Mouse (Mus musculus): ENCODE data around the gene Nkx3-2. TPM values are rescaled to one million over a fixed set of nuclear protein-coding genes. Genes with fewer than 3 reads are reported as not detected.

Nkx3-2 gene
- not detected in 3 replicates for total RNA-seq (2017)

GRCm38 (mm10) chr5:41763731-41764721, at the start of gene Nkx3-2:
Gene Nkx3-2, minus strand, starts transcription at chr5:41764501.
- no peak for ATAC-seq (replicated peaks; ENCODE audit: insufficient number of reproducible peaks, low FRiP score, low TSS enrichment, poor library complexity, severe bottlenecking)

- ATAC-seq (replicated peaks; ENCODE audit: insufficient number of reproducible peaks, low FRiP score, low TSS enrichment, poor library complexity, severe bottlenecking): no peak
Measured at GRCm38 (mm10) chr5:41812516-41812915, 48.2 kb upstream of the Nkx3-2 start.

DNA sequence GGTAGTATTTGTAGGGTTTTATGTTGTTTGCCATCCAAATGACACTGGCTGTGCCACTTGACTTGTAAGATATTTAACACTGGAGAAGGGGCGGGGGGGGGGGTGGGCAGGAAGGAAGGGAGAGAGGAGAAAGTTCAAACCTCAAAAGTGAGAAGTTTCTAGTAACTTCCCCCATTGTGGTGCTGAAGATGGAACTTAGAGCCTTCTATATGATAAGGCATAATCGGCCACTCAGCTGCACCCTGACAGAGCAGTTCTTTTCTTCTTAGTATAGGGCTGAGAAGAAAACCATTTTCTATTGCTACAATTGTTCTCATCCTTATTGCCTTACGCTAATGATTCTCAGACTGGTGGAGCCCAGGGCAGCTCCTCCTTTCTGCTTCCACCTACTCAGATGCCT, 47.0 kb upstream of the Nkx3-2 start:
- no peak for ATAC-seq (replicated peaks; ENCODE audit: insufficient number of reproducible peaks, low FRiP score, low TSS enrichment, poor library complexity, severe bottlenecking)

- ATAC-seq (replicated peaks; ENCODE audit: insufficient number of reproducible peaks, low FRiP score, low TSS enrichment, poor library complexity, severe bottlenecking): no peak
Measured at GRCm38 (mm10) chr5:41807383-41807782, 43.1 kb upstream of the Nkx3-2 start.

DNA sequence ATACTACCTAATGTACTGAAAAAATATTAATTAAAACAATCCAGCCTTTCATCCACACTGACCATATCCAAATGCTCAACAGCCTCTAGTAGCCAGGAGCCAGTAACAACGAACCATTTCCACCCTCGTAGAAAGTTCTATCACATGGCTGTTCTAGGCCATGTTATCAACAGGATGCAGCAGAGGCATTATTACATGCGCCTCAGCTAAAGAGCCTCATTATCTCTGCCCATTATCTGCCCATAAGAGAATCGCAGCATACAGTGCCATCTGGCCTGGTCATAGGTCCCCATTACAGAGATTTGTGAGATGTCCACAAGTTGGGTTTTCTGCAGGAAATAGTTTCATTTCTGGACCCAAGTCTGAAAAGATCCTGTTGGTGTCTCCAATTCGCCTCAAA, 41.9 kb upstream of the Nkx3-2 start:
- ATAC-seq (replicated peaks; ENCODE audit: insufficient number of reproducible peaks, low FRiP score, low TSS enrichment, poor library complexity, severe bottlenecking): no peak

- no peak for ATAC-seq (replicated peaks; ENCODE audit: insufficient number of reproducible peaks, low FRiP score, low TSS enrichment, poor library complexity, severe bottlenecking)
Measured at GRCm38 (mm10) chr5:41805085-41805484, 40.8 kb upstream of the Nkx3-2 start.

DNA sequence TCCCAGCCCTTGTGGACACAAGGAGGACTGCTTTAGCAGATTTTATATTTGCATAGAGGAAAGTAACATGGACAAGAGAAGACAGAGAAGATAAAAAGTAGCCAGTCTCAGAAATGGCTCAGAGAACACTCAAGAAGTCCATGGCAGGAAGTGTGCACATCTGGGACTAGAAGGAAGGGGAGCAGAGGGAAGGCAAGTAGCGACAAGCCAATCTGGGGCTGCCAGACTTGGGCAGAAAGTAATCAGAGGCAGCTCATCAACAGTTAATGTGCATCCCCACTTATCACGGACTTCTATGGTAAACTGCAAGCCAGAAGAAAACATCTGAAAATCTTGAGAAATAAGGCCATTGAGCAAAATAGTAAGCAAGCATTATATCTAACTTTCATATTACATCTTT, 40.3 kb upstream of the Nkx3-2 start:
- ATAC-seq (replicated peaks; ENCODE audit: insufficient number of reproducible peaks, low FRiP score, low TSS enrichment, poor library complexity, severe bottlenecking): no peak

- no peak for ATAC-seq (replicated peaks; ENCODE audit: insufficient number of reproducible peaks, low FRiP score, low TSS enrichment, poor library complexity, severe bottlenecking)
Measured at GRCm38 (mm10) chr5:41801622-41802021, 37.3 kb upstream of the Nkx3-2 start.

- ATAC-seq (replicated peaks; ENCODE audit: insufficient number of reproducible peaks, low FRiP score, low TSS enrichment, poor library complexity, severe bottlenecking): no peak
Measured at GRCm38 (mm10) chr5:41794434-41794833, 30.1 kb upstream of the Nkx3-2 start.

DNA sequence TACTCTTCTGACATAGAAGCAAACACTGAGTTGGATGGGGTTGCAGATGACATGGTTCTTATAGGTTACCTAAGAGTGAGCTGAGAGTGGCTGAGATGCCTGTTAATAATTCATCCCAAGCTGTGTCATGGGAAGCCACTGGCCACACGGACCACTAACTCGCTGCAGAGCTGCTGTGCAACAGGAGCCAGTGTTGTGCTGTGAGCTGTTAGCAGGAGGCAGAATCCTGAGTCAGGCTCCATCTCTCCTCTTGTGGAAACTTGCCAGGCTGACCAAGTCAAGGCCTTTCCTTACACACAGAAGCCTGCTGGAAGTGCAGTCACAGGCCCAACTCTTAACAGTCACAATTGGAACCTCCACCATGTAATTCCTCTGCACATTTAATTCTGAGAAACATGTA, 26.2 kb upstream of the Nkx3-2 start:
- ATAC-seq (replicated peaks; ENCODE audit: insufficient number of reproducible peaks, low FRiP score, low TSS enrichment, poor library complexity, severe bottlenecking): no peak

DNA sequence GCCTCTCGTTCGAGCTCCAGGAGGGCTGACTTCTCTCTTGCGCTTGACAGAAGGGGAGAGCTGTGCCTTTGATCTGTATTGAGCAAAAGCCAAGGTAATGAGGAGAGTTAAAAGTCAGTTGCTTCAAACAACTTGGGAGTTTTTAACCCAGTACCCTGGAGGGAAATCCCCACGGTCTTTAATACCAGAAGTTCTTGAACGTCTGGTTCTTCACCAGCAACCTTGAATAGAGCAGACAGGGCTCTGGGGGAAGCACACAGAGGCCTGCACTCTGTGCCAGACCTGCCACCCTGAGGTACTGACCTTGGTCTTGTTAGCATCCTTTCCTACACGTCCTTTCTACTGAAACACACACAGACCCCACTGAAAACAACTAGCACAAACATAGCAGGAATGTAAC, 24.6 kb upstream of the Nkx3-2 start:
- no peak for ATAC-seq (replicated peaks; ENCODE audit: insufficient number of reproducible peaks, low FRiP score, low TSS enrichment, poor library complexity, severe bottlenecking)

DNA sequence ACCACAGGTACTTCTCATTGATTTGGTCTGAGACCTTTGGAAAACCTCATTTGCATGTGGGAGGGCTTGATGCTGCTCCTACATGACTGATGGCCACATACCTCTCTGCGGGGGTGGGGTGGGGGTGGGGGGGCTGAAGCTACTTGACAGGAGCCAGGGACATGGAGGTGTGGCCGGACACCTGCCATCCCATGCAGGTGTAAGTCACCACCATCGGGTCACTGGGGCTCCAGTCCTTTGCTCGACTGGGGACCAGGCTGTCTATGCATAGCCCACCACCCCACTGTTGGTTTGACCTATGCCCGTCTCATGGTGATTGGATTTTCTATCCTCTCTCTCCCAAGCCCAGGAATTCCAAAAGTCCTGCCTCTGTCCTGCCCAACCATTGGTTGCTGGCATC, 17.6 kb upstream of the Nkx3-2 start:
- ATAC-seq (replicated peaks; ENCODE audit: insufficient number of reproducible peaks, low FRiP score, low TSS enrichment, poor library complexity, severe bottlenecking): no peak

DNA sequence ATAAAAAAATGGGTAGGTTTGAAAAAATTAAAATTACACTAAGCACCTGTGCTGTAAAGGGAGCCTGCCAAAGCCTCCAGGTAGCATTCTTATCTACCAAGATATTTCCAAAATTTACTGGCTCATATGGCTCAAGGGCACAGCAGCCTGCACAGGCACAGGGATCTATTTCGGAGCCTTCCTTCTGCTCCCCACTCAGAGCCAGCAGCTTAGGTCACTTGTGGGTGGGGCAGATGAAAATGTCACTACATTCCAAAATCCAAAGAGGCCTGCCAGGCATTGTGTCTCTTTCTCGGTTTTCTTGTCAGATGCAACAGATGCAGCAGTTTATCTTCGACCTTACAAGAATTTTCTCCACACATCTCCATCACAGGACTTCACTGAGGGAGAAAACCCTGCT, 15.7 kb upstream of the Nkx3-2 start:
- no peak for ATAC-seq (replicated peaks; ENCODE audit: insufficient number of reproducible peaks, low FRiP score, low TSS enrichment, poor library complexity, severe bottlenecking)

DNA sequence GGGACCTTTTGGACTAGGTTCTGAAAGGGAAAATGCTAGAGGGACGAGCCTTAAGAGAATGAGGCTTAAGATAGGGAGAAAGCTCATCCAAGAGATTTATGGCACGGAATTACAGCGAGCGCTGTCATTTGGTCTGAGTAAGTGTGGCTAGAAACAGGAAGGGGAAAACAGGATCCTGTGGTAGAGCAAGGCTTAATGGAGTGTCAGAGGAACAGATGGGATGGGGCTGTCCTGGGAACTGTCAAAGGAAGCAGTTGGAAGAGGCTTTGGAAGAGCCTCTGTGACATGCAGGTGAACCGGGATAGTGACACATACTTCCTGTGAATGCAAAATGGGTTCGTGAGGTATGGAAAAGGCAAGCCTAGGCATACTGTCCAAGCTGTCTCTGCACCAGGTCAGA, 11.4 kb upstream of the Nkx3-2 start:
- no peak for ATAC-seq (replicated peaks; ENCODE audit: insufficient number of reproducible peaks, low FRiP score, low TSS enrichment, poor library complexity, severe bottlenecking)

- no peak for ATAC-seq (replicated peaks; ENCODE audit: insufficient number of reproducible peaks, low FRiP score, low TSS enrichment, poor library complexity, severe bottlenecking)
Measured at GRCm38 (mm10) chr5:41775273-41775672, 11.0 kb upstream of the Nkx3-2 start.

- peak; percentile 92 for ATAC-seq (replicated peaks; ENCODE audit: insufficient number of reproducible peaks, low FRiP score, low TSS enrichment, poor library complexity, severe bottlenecking)
Measured at GRCm38 (mm10) chr5:41768382-41769040, 4.2 kb upstream of the Nkx3-2 start.

DNA sequence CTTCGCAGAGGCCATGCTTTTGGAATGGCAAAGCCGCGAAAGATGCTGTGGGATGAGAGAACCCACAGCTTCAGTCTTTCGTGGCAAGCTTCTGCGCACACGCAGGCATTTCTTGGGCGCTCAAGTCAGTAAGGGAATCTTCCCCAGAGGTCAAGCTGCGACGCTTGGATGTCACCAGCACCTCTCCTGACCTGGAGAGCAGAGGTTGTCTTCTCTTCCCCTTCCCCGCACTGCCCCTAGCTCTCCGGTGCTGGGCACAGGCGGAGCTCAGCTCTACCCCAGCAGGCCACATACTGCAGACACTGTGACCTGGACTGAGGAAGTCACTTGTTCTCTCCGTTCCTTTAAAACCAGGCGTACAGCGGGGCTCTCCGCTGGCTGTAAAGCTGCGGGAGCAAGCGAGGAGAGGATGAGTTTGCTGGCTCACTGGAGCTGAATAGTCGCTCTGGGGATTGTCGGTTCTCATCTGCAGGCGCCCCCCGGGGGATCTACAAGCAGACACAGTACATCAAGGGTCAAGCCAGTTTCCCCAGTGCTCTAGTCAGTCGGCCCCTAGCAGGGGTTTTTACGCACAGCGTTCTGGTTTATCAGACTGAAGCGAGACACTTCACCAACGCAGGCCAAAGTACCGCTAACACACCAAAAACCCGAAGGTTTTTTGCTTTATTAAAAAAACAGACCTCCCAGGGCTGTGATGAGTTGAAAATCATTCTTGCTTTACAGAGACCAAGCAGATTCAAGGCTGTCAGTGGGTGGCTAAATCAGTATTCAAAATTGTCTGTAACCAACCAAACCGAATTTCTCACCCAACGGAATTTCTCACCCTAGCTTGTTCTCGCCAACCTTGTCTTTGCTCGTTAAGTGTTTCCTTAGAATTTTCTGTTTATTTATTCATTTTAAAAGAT, 3.2 kb upstream of the Nkx3-2 start:
- ATAC-seq (replicated peaks; ENCODE audit: insufficient number of reproducible peaks, low FRiP score, low TSS enrichment, poor library complexity, severe bottlenecking): no peak

- ATAC-seq (replicated peaks; ENCODE audit: insufficient number of reproducible peaks, low FRiP score, low TSS enrichment, poor library complexity, severe bottlenecking): no peak
Measured at GRCm38 (mm10) chr5:41766406-41767010, 2.2 kb upstream of the Nkx3-2 start.
